Mouse (Mus musculus): Measurements from ENCODE around the gene Mau2.

DNA sequence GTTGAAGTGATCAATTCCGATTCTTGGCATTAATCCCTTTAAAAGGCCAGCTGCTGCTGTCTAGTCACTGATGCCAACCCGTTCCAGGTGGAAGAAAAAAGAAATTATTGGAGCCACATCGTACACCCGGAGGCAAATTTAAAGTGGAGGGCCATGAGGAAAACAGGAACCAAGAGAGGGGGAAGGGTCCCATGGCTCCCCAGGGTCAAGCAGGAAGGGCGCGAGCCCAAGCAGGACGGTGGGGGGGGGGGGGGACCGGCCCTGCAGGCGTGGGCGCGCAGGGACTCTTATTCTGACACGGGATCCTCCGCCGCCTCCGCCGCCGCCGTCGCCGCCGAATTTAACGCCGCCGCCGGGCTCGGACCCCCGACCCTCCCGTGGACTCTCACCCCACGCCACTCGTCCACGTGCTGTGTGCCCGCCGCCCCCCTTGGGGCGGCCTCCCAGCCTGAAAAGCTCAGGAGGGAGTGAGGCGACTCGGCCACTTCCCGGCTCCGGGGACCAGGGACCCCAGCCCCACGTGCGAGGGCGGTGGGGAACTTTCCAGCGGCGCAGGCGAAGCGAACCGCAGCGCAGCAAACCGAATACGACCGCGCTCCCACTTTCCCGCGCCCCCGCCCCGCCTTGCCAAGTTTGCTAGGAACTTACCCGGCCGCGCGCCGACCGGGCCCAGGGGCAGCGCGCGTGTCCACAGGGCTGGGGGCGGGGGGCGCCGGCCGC is 68.9 kb downstream of the Mau2 start:
- TF ChIP-seq EP300 (IDR thresholded peaks at IDR 0.05; ENCODE audit: insufficient read depth, low read depth, low read length): no peak
- TF ChIP-seq POLR2A (IDR thresholded peaks at IDR 0.05; ENCODE audit: insufficient read depth, low read depth, low read length): no peak

Measured in heart, adult 2 months (tissue).